Mouse (Mus musculus): Measurements from ENCODE around the gene Hoxd10. TPM values are rescaled to one million over a fixed set of nuclear protein-coding genes. Genes with fewer than 3 reads are reported as not detected.

Hoxd10 gene
- total and polyA plus RNA-seq, 2 experiments from 2014 or later, result not detected

GRCm38 (mm10) chr2:74740311-74741091, 48.8 kb downstream of the Hoxd10 start:
- Histone ChIP-seq H3K4me3 (ENCODE audit: low read depth, low read length) (no peak overlapping the region), H3K36me3 (ENCODE audit: insufficient read depth) (no peaks in the 10 kb centered on the region), H3K4me1 (ENCODE audit: insufficient read depth) (no peaks in the 10 kb centered on the region), H3K9ac (no peak overlapping the region), H3K27ac (ENCODE audit: low read depth, low read length) (no peak overlapping the region), H3K27me3 (ENCODE audit: insufficient read depth, low read length) (peaks cover 91% of the 10 kb centered on the region), H3K4me2 (ENCODE audit: low read depth) (no peak overlapping the region), H3K9me3 (ENCODE audit: low read length) (no peaks in the 10 kb centered on the region)
- ATAC-seq (no peak), DNase-seq (no peak)
- 2% methylated on average over 43 of the region's 43 CpGs for WGBS
- TF ChIP-seq CTCF (IDR thresholded peaks at IDR 0.05; ENCODE audit: low read depth), result no peak

- Histone ChIP-seq H3K9me3 (ENCODE audit: low read length) (no peaks in the 10 kb centered on the region), H3K4me1 (ENCODE audit: insufficient read depth) (no peaks in the 10 kb centered on the region), H3K9ac (no peak overlapping the region), H3K4me2 (ENCODE audit: low read depth) (no peak overlapping the region), H3K36me3 (ENCODE audit: insufficient read depth) (no peaks in the 10 kb centered on the region), H3K27me3 (ENCODE audit: insufficient read depth, low read length) (peaks cover 91% of the 10 kb centered on the region), H3K27ac (ENCODE audit: low read depth, low read length) (no peak overlapping the region), H3K4me3 (ENCODE audit: low read depth, low read length) (no peak overlapping the region)
- 23% methylated on average over 2 of the region's 3 CpGs for WGBS
- DNase-seq, result no peak
- no peak for ATAC-seq
- TF ChIP-seq CTCF (IDR thresholded peaks at IDR 0.05; ENCODE audit: low read depth), result no peak
Observed at GRCm38 (mm10) chr2:74741252-74741978, 49.7 kb downstream of the Hoxd10 start.

- Histone ChIP-seq H3K9me3 (ENCODE audit: low read length) (no peaks in the 10 kb centered on the region), H3K4me1 (ENCODE audit: insufficient read depth) (no peaks in the 10 kb centered on the region), H3K27me3 (ENCODE audit: insufficient read depth, low read length) (peaks cover 91% of the 10 kb centered on the region), H3K4me3 (ENCODE audit: low read depth, low read length) (no peak overlapping the region), H3K4me2 (ENCODE audit: low read depth) (no peak overlapping the region), H3K36me3 (ENCODE audit: insufficient read depth) (no peaks in the 10 kb centered on the region), H3K9ac (no peak overlapping the region), H3K27ac (ENCODE audit: low read depth, low read length) (no peak overlapping the region)
- DNase-seq, result no peak
- ATAC-seq, result no peak
- no peak for TF ChIP-seq CTCF (IDR thresholded peaks at IDR 0.05; ENCODE audit: low read depth)
Observed at GRCm38 (mm10) chr2:74741979-74742277, 50.2 kb downstream of the Hoxd10 start.

MicroRNAs within 50 kb of the gene (microRNA counts, 519-probe panel; counts per million panel counts)
- not detected for microRNA mmu-miR-10b

Small RNAs within 50 kb of the gene (microRNA-seq; reads per million reads assigned to microRNA genes)
- gene Gm44463 (0 reads per million in 2 experiments), gene Mir10b (106 to 127 reads per million in 2 experiments)

Other genes with a start within 250 kb of the Hoxd10 start
- gene Lnpk, start 112.5 kb upstream of the Hoxd10 start, total RNA-seq (2014; rRNA removed), result 47.5 and 67.5 TPM in 2 replicates
- gene Lnpk, start 112.5 kb upstream of the Hoxd10 start, polyA plus RNA-seq (2015; fragmentation: Nextera tagmentation; extraction: Ambion mirVana), result 22.7 and 32.6 TPM in 2 replicates
- gene Evx2, start 32.4 kb upstream of the Hoxd10 start, total RNA-seq (2014; rRNA removed), result not detected in 2 replicates
- gene Evx2, start 32.4 kb upstream of the Hoxd10 start, polyA plus RNA-seq (2015; fragmentation: Nextera tagmentation; extraction: Ambion mirVana), result not detected in 2 replicates
- gene Hoxd13, start 23.6 kb upstream of the Hoxd10 start, total RNA-seq (2014; rRNA removed), result not detected in 2 replicates
- not detected in 2 replicates for gene Hoxd13, start 23.6 kb upstream of the Hoxd10 start, polyA plus RNA-seq (2015; fragmentation: Nextera tagmentation; extraction: Ambion mirVana)
- gene Hoxd12, start 16.9 kb upstream of the Hoxd10 start, total RNA-seq (2014; rRNA removed), result not detected in 2 replicates
- gene Hoxd12, start 16.9 kb upstream of the Hoxd10 start, polyA plus RNA-seq (2015; fragmentation: Nextera tagmentation; extraction: Ambion mirVana), result not detected in 2 replicates
- gene Hoxd11, start 12.4 kb upstream of the Hoxd10 start, total RNA-seq (2014; rRNA removed), result not detected in 2 replicates
- not detected in 2 replicates for gene Hoxd11, start 12.4 kb upstream of the Hoxd10 start, polyA plus RNA-seq (2015; fragmentation: Nextera tagmentation; extraction: Ambion mirVana)
- gene Hoxd9, start 5.8 kb downstream of the Hoxd10 start, total RNA-seq (2014; rRNA removed), result not detected in 2 replicates
- not detected in 2 replicates for gene Hoxd9, start 5.8 kb downstream of the Hoxd10 start, polyA plus RNA-seq (2015; fragmentation: Nextera tagmentation; extraction: Ambion mirVana)
- 0.10 TPM in 1 of 2 replicates, not detected in the other for gene Hoxd8, start 12.7 kb downstream of the Hoxd10 start, total RNA-seq (2014; rRNA removed)
- 0.22 TPM in 1 of 2 replicates, not detected in the other for gene Hoxd8, start 12.7 kb downstream of the Hoxd10 start, polyA plus RNA-seq (2015; fragmentation: Nextera tagmentation; extraction: Ambion mirVana)
- gene Hoxd3, start 20.0 kb downstream of the Hoxd10 start, total RNA-seq (2014; rRNA removed), result not detected in 2 replicates
- not detected in 2 replicates for gene Hoxd3, start 20.0 kb downstream of the Hoxd10 start, polyA plus RNA-seq (2015; fragmentation: Nextera tagmentation; extraction: Ambion mirVana)
- gene Hoxd4, start 20.0 kb downstream of the Hoxd10 start, total RNA-seq (2014; rRNA removed), result not detected in 2 replicates
- not detected in 2 replicates for gene Hoxd4, start 20.0 kb downstream of the Hoxd10 start, polyA plus RNA-seq (2015; fragmentation: Nextera tagmentation; extraction: Ambion mirVana)
- not detected in 2 replicates for gene Gm28230, start 34.8 kb downstream of the Hoxd10 start, total RNA-seq (2014; rRNA removed)
- gene Gm28230, start 34.8 kb downstream of the Hoxd10 start, polyA plus RNA-seq (2015; fragmentation: Nextera tagmentation; extraction: Ambion mirVana), result not detected in 2 replicates
- not detected in 2 replicates for gene Hoxd1, start 71.1 kb downstream of the Hoxd10 start, total RNA-seq (2014; rRNA removed)
- not detected in 2 replicates for gene Hoxd1, start 71.1 kb downstream of the Hoxd10 start, polyA plus RNA-seq (2015; fragmentation: Nextera tagmentation; extraction: Ambion mirVana)
- 105 and 120 TPM in 2 replicates for gene Mtx2, start 133.9 kb downstream of the Hoxd10 start, total RNA-seq (2014; rRNA removed)
- 131 and 145 TPM in 2 replicates for gene Mtx2, start 133.9 kb downstream of the Hoxd10 start, polyA plus RNA-seq (2015; fragmentation: Nextera tagmentation; extraction: Ambion mirVana)

Data from forebrain, postnatal 0 days (tissue).